Mouse (Mus musculus) neutrophil, adult 59 days (primary cell): Measurements from ENCODE around the gene Ccdc150. TPM values are rescaled to one million over a fixed set of nuclear protein-coding genes. Genes with fewer than 3 reads are reported as not detected.

Experiments
- total RNA-seq, 2 experiments: library from RNA; stranded (reverse); gene quantifications; 1 replicate in 1 of 2; 2 replicates in 1 of 2; pipeline ENCODE4 v1.2.4; 2023

Gene Ccdc150
- total RNA-seq, result 1 to 10 TPM in 1 of 2 experiments, under 1 TPM in 1; 0.27 to 1.1 TPM

DNA sequence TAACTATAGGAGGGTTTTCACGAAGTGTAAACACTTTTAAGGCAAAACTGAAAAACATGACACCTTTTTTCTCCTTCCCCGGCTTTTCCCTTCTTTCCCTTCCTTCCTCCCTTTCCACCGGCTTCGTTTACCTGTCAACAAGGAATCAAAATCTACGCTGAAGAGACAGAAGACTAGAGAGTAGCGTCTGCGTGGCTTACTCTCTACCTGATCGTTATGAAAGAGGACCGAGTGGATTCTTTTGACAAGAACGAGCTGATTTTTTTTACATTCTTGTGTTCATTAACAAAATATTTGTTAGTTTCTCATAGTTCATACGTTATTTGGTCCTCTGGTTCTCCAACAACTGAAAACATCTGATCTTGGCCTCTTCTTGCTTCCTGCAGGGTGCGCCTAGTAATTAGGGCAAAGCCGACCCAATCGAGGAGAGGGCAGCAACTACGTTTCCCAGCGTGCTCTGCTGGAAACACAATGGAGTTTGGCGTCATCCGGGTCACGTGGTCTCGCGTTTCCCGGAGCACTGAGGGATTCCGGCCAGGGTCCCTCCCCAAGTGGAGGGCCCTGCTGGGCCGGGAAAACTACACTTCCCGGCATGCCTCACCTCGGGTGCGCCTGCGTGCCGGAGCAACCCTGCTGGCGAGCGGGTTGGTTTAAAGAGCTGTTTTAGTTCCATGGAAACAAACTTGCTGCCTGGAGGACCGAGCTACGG lies at the start of gene Ccdc150:
Gene Ccdc150 (plus strand): TSS at position 526 of the 709 bp plus-strand sequence.

Other genes with a start within 250 kb of the Ccdc150 start
- gene Hecw2, start 55.5 kb upstream of the Ccdc150 start, total RNA-seq, result under 1 TPM; 0.04 to 0.11 TPM
- 1 to 10 TPM; 5.6 to 9.2 TPM for gene Gtf3c3, start 188.3 kb downstream of the Ccdc150 start, total RNA-seq